In the genomic region with DNA sequence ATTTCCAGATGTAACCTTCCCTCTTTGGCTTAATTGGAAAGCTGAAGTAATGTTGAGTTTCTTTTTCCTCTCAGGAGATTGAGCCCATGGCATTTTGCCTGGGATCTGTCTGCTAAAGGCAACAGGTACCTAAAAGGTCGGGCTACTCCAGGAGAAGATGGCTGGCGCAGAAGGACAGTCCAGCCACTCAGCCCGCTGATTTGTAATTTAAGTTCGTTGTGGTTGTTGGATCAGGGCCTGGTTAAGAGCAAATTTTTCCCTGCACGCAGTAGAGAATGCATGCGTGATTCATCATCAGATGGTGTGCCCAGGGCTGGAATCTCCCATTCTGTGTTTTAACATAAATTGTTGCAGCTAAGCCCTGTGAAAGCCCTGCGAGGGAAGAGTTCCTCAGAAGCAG, we compare ENCODE assay signal across 11 mouse cellular contexts. TPM values are rescaled to one million over a fixed set of nuclear protein-coding genes. Genes with fewer than 3 reads are reported as not detected.
A peak's percentile ranks its signal among the peaks of the same experiment; 100 is the strongest.
DNase-seq lines count a peak whose midpoint lies in the region; ATAC-seq and TF ChIP-seq lines count a peak whose summit lies in the region.
"Had no signal": no experiment of that assay in that cellular context is flagged by ENCODE, and none has a peak within 500 bp of the region (broad histone marks: within the 10 kb centered on the region; RNA-seq: fewer than 3 reads in every experiment).

No protein-coding gene starts in this region.

- peaks cover 31% of the 10 kb centered on the region for H3K4me1 ChIP-seq in kidney, embryonic 15.5 days
- peaks cover 36% of the 10 kb centered on the region for H3K4me1 ChIP-seq in thymus, adult 2 months (replicated peaks; ENCODE audit: control insufficient read depth, insufficient read depth, low read length)
- H3K4me1 ChIP-seq in embryonic fibroblast, embryonic 13.5 days (ENCODE audit: control insufficient read depth, insufficient read depth, low read length), result peaks cover 34% of the 10 kb centered on the region
- H3K4me1 ChIP-seq in stomach, postnatal 0 days (replicated peaks; ENCODE audit: control insufficient read depth, insufficient read depth), result peaks cover 8% of the 10 kb centered on the region; the same call in 1 of the 2 replicates

- no peaks in the 10 kb centered on the region for H3K27me3 ChIP-seq in kidney, embryonic 15.5 days
- no peaks in the 10 kb centered on the region for H3K27me3 ChIP-seq in thymus, adult 2 months (ENCODE audit: control insufficient read depth, insufficient read depth, low read length)
- no peaks in the 10 kb centered on the region for H3K27me3 ChIP-seq in stomach, postnatal 0 days (ENCODE audit: control insufficient read depth, insufficient read depth, low read length)
- H3K27me3 ChIP-seq: neural tube, embryonic 13.5 days had no signal

- no peak for TF ChIP-seq CTCF in thymus, adult 2 months (IDR thresholded peaks at IDR 0.05; ENCODE audit: borderline replicate concordance, control insufficient read depth, extremely low read depth, insufficient read depth, low read length, poor library complexity)
- TF ChIP-seq CTCF in embryonic fibroblast, embryonic 13.5 days (IDR thresholded peaks at IDR 0.05; ENCODE audit: borderline replicate concordance, insufficient read depth, low read length), result no peak
- no peak for TF ChIP-seq CTCF in stomach, postnatal 0 days (IDR thresholded peaks at IDR 0.05; ENCODE audit: low read depth)

- no peak for TF ChIP-seq EP300 in stomach, postnatal 0 days (optimal IDR thresholded peaks at IDR 0.05)

- H3K9me3 ChIP-seq in kidney, embryonic 15.5 days (replicated peaks), result no peaks in the 10 kb centered on the region
- no peaks in the 10 kb centered on the region for H3K9me3 ChIP-seq in stomach, postnatal 0 days (ENCODE audit: control insufficient read depth, low read length)
- H3K9me3 ChIP-seq: neural tube, embryonic 13.5 days had no signal

- peaks cover 9% of the 10 kb centered on the region; the same call in 1 of the 2 replicates for H3K36me3 ChIP-seq in kidney, embryonic 15.5 days
- H3K36me3 ChIP-seq in thymus, adult 2 months (ENCODE audit: control insufficient read depth, insufficient read depth, low read length), result peaks cover 10% of the 10 kb centered on the region
- peaks cover 9% of the 10 kb centered on the region; the same call in 1 of the 2 replicates for H3K36me3 ChIP-seq in stomach, postnatal 0 days (ENCODE audit: control insufficient read depth, insufficient read depth, low read length)

- WGBS in kidney, embryonic 15.5 days, result 77% methylated on average over 7 of the region's 7 CpGs
- WGBS in thymus, adult 2 months, result 93% methylated on average over 7 of the region's 7 CpGs
- WGBS in stomach, postnatal 0 days, result 42% methylated on average over 7 of the region's 7 CpGs

- no peak for ATAC-seq in kidney, embryonic 15.5 days (replicated peaks; ENCODE audit: low FRiP score)
- ATAC-seq in stomach, postnatal 0 days (ENCODE audit: low FRiP score, low TSS enrichment), result no peak
- ATAC-seq: forebrain, embryonic 14.5 days had no signal

- peak overlapping the region; percentile 22; the same call in 1 of the 2 replicates for H3K27ac ChIP-seq in kidney, embryonic 15.5 days
- peak overlapping the region; percentile 30; the same call in 1 of the 2 replicates for H3K27ac ChIP-seq in thymus, adult 2 months (ENCODE audit: control insufficient read depth, insufficient read depth, low read length)
- peak overlapping the region; percentile 86 for H3K27ac ChIP-seq in embryonic fibroblast, embryonic 13.5 days (ENCODE audit: insufficient read depth, low read length)
- H3K27ac ChIP-seq in stomach, postnatal 0 days (replicated peaks), result peak overlapping the region; percentile 69

- intact Hi-C loops in heart, postnatal 36 days (cut with DNase I), result loop anchor here (2.0 kb wide), 1 partner anchor 17 kb away; no protein-coding TSS in a partner anchor

- no peak overlapping the region for H3K4me3 ChIP-seq in kidney, embryonic 15.5 days (replicated peaks)
- H3K4me3 ChIP-seq in thymus, adult 2 months (ENCODE audit: control insufficient read depth, insufficient read depth, low read length), result no peak overlapping the region
- H3K4me3 ChIP-seq in embryonic fibroblast, embryonic 13.5 days (ENCODE audit: insufficient read depth, low read length), result no peak overlapping the region
- H3K4me3 ChIP-seq in stomach, postnatal 0 days (ENCODE audit: low read depth, low read length), result no peak overlapping the region
- H3K4me3 ChIP-seq: neural tube, embryonic 13.5 days had no signal

- H3K9ac ChIP-seq in kidney, embryonic 15.5 days, result no peak overlapping the region
- 0 out of 2 replicates have a peak overlapping the region, but pooled peaks have one; percentile 23 for H3K9ac ChIP-seq in stomach, postnatal 0 days (ENCODE audit: low read length)
- H3K9ac ChIP-seq: neural tube, embryonic 13.5 days had no signal

- H3K4me2 ChIP-seq in kidney, embryonic 15.5 days, result 0 out of 2 replicates have a peak overlapping the region, but pooled peaks have one; percentile 12
- H3K4me2 ChIP-seq in stomach, postnatal 0 days (replicated peaks; ENCODE audit: low read depth), result no peak overlapping the region
- H3K4me2 ChIP-seq: neural tube, embryonic 13.5 days had no signal

- DNase-seq in kidney, postnatal 36 days, result no peak
- DNase-seq in thymus, adult 2 months, result no peak
- DNase-seq in thymus, postnatal 4 days, result no peak
- no peak for DNase-seq in stomach, postnatal 0 days (ENCODE audit: low spot score)
- no peak for DNase-seq in gastrocnemius, postnatal 10 days
- no peak for DNase-seq in heart, postnatal 36 days
- DNase-seq: kidney, adult 8-10 months had no signal

- no peak for TF ChIP-seq POLR2A in thymus, adult 2 months (IDR thresholded peaks at IDR 0.05; ENCODE audit: control insufficient read depth, extremely low read depth, insufficient read depth, low read length, poor library complexity)
- no peak for TF ChIP-seq POLR2A in embryonic fibroblast, embryonic 13.5 days (IDR thresholded peaks at IDR 0.05; ENCODE audit: low read depth, low read length)

RNA-seq across cellular contexts. Expression of gene Pptc7, which starts 19.8 kb away (rescaled TPM):
- 8.2 and 9.1 TPM in 2 replicates for polyA plus RNA-seq in kidney, embryonic 15.5 days (2015; fragmentation: Nextera tagmentation; extraction: Ambion mirVana)
- 72.4 and 78.8 TPM in 2 replicates for polyA plus RNA-seq in thymus, adult 2 months (2012; rRNA removed)
- 15.6 and 15.9 TPM in 2 replicates for polyA plus RNA-seq in embryonic fibroblast, embryonic 13.5 days (2011; ENCODE audit: insufficient read length, low read depth, missing spikeins)
- 7.8 and 8.2 TPM in 2 replicates for polyA plus RNA-seq in stomach, postnatal 0 days (2015; fragmentation: Nextera tagmentation; extraction: Ambion mirVana)
- total RNA-seq in gastrocnemius, postnatal 10 days (2021), result 10 to 100 TPM; 30.0 to 36.1 TPM
- 10 to 100 TPM; 89.5 to 98.4 TPM for total RNA-seq in heart, postnatal 36 days (2021)

RNA-seq across cellular contexts. Expression of gene Tctn1, which starts 39.7 kb away (rescaled TPM):
- polyA plus RNA-seq in kidney, embryonic 15.5 days (2015; fragmentation: Nextera tagmentation; extraction: Ambion mirVana), result 6.4 and 6.7 TPM in 2 replicates
- polyA plus RNA-seq in thymus, adult 2 months (2012; rRNA removed), result 41.4 and 45.0 TPM in 2 replicates
- 12.2 and 13.4 TPM in 2 replicates for polyA plus RNA-seq in embryonic fibroblast, embryonic 13.5 days (2011; ENCODE audit: insufficient read length, low read depth, missing spikeins)
- polyA plus RNA-seq in stomach, postnatal 0 days (2015; fragmentation: Nextera tagmentation; extraction: Ambion mirVana), result 2.3 TPM in 2 replicates
- total RNA-seq in gastrocnemius, postnatal 10 days (2021), result 1 to 10 TPM; 2.8 to 6.3 TPM
- total RNA-seq in heart, postnatal 36 days (2021), result 1 to 10 TPM; 4.3 to 4.6 TPM

RNA-seq across cellular contexts. Expression of gene Rad9b, which starts 50.1 kb away (rescaled TPM):
- 9.6 and 11.9 TPM in 2 replicates for polyA plus RNA-seq in kidney, embryonic 15.5 days (2015; fragmentation: Nextera tagmentation; extraction: Ambion mirVana)
- 6.3 and 7.2 TPM in 2 replicates for polyA plus RNA-seq in thymus, adult 2 months (2012; rRNA removed)
- polyA plus RNA-seq in embryonic fibroblast, embryonic 13.5 days (2011; ENCODE audit: insufficient read length, low read depth, missing spikeins), result 4.0 and 4.4 TPM in 2 replicates
- polyA plus RNA-seq in stomach, postnatal 0 days (2015; fragmentation: Nextera tagmentation; extraction: Ambion mirVana), result 5.2 and 5.3 TPM in 2 replicates
- total RNA-seq in gastrocnemius, postnatal 10 days (2021), result 1 to 10 TPM; 1.8 to 2.0 TPM
- under 1 TPM; 0.57 to 0.94 TPM for total RNA-seq in heart, postnatal 36 days (2021)

RNA-seq across cellular contexts. Expression of gene Vps29, which starts 50.2 kb away (rescaled TPM):
- 218 and 230 TPM in 2 replicates for polyA plus RNA-seq in kidney, embryonic 15.5 days (2015; fragmentation: Nextera tagmentation; extraction: Ambion mirVana)
- 38.7 and 54.5 TPM in 2 replicates for polyA plus RNA-seq in thymus, adult 2 months (2012; rRNA removed)
- polyA plus RNA-seq in embryonic fibroblast, embryonic 13.5 days (2011; ENCODE audit: insufficient read length, low read depth, missing spikeins), result 138 and 165 TPM in 2 replicates
- 187 and 191 TPM in 2 replicates for polyA plus RNA-seq in stomach, postnatal 0 days (2015; fragmentation: Nextera tagmentation; extraction: Ambion mirVana)
- total RNA-seq in gastrocnemius, postnatal 10 days (2021), result 10 to 100 TPM; 60.3 to 72.5 TPM
- total RNA-seq in heart, postnatal 36 days (2021), result 10 to 100 TPM; 94.4 to 97.5 TPM

Comparison
In these comparisons a context has a peak if more than half of its experiments do, and no peak if none do; other contexts are left out.
1. H3K27ac ChIP-seq: peak in every context shown above with its lines; median percentile 86 in embryonic fibroblast, embryonic 13.5 days; 69 in stomach, postnatal 0 days; 30 in thymus, adult 2 months; 22 in kidney, embryonic 15.5 days.